Mouse (Mus musculus): ENCODE measurements around the gene Atf4. TPM values are rescaled to one million over a fixed set of nuclear protein-coding genes. Genes with fewer than 3 reads are reported as not detected.

Atf4 gene
- total RNA-seq, 2 experiments from 2014 or later, result 172 to 263 TPM

DNA sequence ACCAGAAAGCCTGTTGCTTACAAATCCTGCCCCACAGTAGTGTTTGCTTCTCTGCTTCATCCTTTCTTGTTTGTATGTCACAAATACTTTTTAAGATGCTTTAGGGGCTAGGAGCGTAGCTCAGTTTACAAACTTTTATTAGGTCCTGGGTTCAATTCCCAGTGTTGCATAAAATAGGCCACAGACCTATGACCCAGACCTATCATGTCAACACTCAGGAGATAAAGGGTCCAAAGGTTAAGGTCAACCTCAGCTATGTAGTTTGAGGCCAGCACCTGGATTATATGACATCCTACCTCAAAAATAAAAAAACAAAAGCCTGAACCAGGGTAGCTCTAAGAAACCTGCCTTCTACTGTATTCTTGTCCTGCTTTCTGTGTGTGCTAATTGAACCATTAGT is 6.4 kb upstream of the Atf4 start:
- ATAC-seq (ENCODE audit: poor library complexity, severe bottlenecking), result no peak

DNA sequence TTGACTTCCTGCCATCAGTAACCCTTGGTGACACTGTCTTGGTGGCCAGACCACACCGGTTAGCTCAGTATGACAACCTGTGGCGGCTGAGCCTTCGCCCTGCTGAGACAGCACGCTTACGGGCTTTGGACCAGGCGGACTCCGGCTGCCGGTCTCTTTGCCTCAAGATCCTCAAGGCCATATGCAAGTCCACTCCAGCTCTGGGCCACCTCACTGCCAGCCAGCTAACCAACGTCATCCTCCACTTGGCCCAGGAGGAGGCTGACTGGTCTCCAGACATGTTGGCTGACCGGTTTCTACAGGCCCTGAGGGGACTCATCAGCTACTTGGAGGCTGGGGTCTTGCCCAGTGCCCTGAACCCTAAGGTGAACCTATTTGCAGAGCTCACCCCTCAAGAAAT is 5.3 kb upstream of the Atf4 start:
- ATAC-seq (ENCODE audit: poor library complexity, severe bottlenecking), result no peak

DNA sequence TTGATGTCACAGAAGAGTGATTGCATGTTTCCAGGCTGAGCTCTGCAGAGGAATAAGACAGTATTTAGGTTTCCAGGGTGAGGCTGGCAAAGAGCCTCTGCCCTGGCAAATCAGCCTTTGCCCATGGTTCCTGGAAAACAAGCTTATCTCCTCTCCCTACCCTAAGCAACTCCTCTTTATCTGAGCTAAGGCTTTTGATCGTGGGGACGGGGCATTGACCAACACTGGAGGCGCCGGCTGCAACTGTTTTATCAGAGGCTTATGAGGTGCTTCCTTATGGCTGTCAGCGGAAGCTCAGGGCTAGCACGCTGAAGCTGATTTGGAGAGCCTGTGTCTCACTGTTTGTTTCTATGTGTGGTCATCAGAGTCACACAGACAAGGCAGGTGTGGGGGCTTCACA is 4.4 kb upstream of the Atf4 start:
- no peak for ATAC-seq (ENCODE audit: poor library complexity, severe bottlenecking)

- ATAC-seq (ENCODE audit: poor library complexity, severe bottlenecking), result no peak
Observed at GRCm38 (mm10) chr15:80253530-80253929, 1.5 kb upstream of the Atf4 start.

- ATAC-seq (ENCODE audit: poor library complexity, severe bottlenecking), result no peak
Observed at GRCm38 (mm10) chr15:80254207-80254606, 777 bp upstream of the Atf4 start.

GRCm38 (mm10) chr15:80255646-80256121 is 700 bp downstream of the Atf4 start:
- peak; percentile 60 for ATAC-seq (ENCODE audit: poor library complexity, severe bottlenecking)

DNA sequence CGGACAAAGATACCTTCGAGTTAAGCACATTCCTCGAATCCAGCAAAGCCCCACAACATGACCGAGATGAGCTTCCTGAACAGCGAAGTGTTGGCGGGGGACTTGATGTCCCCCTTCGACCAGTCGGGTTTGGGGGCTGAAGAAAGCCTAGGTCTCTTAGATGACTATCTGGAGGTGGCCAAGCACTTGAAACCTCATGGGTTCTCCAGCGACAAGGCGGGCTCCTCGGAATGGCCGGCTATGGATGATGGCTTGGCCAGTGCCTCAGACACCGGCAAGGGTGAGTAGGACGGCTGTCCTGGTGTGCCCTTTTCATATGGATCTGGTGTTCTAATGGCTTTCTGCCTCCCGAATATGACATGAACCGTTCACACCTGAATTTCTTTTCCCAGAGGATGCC is 1.3 kb downstream of the Atf4 start:
- no peak for ATAC-seq (ENCODE audit: poor library complexity, severe bottlenecking)

- no peak for ATAC-seq (ENCODE audit: poor library complexity, severe bottlenecking)
Observed at GRCm38 (mm10) chr15:80256656-80257601, 1.9 kb downstream of the Atf4 start.

DNA sequence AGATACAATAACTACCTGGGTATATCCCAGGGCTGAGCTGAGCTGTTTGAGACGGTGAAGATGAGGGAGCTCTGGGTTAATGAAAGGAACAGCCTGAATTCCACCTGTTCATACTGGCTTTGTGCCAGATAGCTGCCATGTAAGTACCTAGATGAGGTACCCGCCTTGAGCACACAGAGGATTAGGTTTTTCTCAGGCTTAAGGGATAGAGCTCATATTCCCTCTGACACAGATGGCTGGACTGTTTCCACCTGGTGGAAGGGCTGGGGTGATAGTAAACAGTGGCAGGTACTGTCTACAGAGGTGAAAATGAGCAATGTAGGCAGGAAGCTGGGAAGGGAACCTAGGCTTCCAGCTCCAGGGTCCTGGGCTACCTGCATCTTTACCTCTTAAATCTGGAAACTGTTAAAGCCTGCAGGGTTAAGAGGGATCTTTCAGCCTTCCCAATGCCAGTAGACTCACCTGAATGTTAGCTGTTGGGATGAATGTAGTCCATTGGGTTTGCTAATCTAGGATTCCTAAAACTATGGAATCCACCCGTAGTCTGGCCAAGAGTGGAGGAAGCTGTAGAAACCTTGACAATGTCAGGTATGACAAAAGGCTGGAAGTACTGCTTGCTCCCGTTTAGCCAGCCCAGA is 2.7 kb downstream of the Atf4 start:
- ATAC-seq (ENCODE audit: poor library complexity, severe bottlenecking), result no peak

DNA sequence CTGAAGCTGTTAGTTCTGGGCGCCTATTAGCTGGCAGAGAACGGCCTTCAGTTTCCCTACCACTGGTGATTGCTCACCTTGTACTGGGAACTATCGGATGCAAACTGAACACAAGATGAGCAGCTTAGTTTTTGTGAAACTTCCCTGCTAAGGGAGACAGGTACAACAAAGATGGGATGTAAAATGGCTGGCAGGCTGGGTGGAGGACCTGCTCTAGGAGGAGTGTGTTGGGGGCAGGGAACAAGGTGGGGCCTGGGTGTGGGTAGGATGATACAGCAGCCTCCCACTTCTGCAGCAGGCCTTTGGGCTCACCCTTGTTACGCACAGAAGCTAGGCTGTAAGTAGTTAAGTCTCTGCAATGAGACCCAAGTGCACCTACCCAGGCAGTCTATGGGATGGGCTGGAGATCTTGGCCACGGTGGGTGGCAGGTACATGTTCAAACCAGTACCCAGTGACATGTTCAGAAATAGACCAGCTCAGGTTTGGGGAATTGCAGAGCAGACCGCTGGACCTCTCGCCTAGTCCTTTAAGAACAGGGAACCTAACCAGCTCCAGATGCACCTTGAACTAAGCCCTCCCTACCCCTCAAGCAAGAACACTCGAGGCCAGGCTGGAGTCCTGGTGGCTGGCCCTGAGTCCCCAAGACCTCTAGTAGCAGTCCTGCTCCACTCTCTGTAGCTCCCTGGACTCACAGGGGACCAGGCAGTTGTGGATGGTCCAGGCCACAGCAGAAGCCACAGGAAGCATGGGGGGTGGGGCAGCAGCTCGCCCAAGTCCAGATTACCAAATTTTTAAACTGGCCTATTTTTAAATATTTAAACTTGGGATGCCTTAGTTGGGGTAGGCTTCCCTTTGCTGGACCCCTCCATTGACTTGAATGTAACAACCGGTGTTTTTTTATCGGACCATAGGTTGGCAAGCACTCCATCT is 3.5 kb downstream of the Atf4 start:
- no peak for ATAC-seq (ENCODE audit: poor library complexity, severe bottlenecking)

DNA sequence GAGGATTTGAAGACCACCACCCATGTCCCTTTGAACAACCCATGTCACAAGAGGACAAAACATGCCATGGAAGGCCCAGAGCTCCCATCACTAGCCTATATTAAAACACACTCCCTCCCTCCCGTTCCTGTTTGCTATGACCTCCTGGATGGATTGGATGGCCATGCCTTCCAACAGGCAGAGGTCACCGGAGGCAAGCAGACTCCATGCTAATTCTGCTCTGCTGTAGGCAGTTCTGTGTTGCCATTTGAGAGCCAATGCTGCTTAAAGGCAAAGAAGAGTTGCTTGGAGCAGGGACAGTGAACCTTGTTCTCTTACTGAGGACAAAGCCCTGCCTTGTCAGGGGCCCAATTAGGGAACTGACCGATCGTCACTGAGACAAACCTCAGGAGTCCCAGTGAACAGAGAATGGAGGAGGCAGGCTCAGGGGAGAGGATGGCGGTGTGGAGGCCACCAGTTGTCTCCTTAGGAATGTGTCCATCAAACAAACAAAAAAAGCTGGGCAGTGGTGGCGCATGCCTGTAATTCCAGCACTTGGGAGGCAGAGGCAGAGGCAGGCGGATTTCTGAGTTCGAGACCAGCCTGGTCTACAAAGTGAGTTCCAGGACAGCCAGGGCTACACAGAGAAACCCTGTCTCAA is 4.5 kb downstream of the Atf4 start:
- ATAC-seq (ENCODE audit: poor library complexity, severe bottlenecking), result no peak

DNA sequence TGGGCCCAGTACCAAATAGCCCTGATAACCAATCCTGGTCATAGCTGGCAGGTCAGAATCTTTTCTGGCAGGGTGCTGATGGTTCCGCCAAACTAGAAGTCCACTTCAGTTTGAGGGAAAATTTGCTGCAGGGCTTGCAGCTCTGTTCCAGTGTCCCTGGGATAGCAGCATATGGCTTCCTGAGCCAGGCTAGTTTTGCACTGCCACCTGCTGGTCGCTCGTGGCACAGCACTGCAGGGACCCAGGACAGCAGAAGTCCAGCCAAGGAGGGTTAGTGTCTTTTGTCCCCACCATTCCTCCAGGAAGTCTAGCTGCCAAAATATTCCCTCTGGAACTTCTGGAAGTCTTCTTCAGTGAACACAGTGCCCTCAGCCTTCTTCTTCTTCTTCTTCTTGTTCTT is 5.7 kb downstream of the Atf4 start:
- peak; percentile 33 for ATAC-seq (ENCODE audit: poor library complexity, severe bottlenecking)

DNA sequence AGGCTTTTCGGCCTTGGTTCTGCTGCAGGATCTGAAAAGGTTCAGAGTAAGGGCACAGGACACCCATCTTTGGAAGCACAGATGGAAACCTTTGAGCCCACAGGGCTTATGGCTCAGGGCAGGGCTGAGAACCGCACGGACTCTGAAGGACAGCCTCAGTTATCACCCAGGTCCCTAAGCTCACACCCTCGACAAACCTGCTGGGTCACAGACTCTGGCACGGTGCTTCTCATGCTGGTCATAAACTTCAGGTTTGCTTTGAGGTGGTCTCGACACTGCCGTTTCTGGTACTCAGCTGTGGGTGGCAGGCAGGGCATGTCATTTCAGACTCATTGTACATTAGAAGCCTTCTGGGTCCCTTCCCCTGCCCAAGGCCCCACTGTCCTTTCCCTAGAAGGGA is 6.1 kb downstream of the Atf4 start:
- no peak for ATAC-seq (ENCODE audit: poor library complexity, severe bottlenecking)

GRCm38 (mm10) chr15:80263610-80264575 is 8.9 kb downstream of the Atf4 start, which contains the start of gene Rps19bp1:
Gene Rps19bp1, minus strand, starts transcription at chr15:80264315.
- ATAC-seq (ENCODE audit: poor library complexity, severe bottlenecking), result peak; percentile 95

- ATAC-seq (ENCODE audit: poor library complexity, severe bottlenecking), result peak; percentile 62
Observed at GRCm38 (mm10) chr15:80266281-80266680, 11.3 kb downstream of the Atf4 start.

DNA sequence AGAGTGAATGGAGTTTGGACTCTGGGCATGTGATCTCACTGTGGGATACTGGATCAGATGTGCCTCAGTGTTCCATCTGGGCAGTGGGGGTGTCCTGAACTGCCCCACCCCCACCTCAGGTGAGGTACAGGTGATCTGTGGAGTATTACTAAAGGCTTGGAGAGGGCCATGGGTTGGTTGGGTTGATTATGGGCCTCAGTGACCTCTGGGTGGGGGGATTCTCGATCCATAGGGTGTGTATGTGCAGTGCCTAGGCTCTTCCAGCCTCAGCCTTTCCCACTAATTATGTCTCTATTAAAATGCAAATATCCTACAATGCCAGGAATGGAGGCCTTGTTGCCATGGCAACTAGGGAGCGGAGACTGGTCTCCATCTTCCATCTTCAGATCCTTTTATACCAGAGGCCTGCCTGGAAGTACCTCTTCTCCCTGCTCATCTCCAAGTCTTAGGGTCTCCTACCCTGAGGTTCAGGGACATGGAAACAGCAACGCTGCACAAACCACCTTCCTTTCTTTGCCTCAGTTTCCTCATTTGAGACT is 16.9 kb downstream of the Atf4 start:
- no peak for ATAC-seq (ENCODE audit: poor library complexity, severe bottlenecking)

DNA sequence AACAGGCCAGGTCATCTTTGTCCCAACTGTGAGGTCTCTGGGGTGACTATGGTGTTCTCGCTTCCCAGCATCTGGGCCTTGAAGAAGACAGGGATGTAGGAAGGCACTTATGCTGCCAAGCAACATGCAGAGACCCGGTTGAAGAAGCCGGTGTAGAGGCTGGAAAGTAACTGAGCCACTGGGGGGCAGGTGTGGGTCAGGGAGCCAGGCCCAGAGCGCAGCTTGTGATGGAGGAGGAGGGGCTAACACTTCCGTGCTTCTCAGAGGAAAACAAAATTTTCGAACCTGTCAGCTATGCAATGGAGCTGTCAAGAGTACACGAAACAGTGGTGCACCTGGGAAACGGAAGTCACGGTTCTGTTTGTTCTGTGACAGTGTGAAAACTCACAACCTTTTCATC is 22.1 kb downstream of the Atf4 start:
- no peak for ATAC-seq (ENCODE audit: poor library complexity, severe bottlenecking)

- no peak for ATAC-seq (ENCODE audit: poor library complexity, severe bottlenecking)
Observed at GRCm38 (mm10) chr15:80277625-80278024, 22.6 kb downstream of the Atf4 start.
